Mouse (Mus musculus) bone marrow, adult 2 months (tissue): ENCODE results near the gene AL607142.1.

Experiments
- CTCF ChIP-seq: fragments of 200-500 bp; IDR thresholded peaks from 2 replicates; pipeline ENCODE4 v1.5.1; 2011; ENCODE audit warnings: low read length, control low read depth; ENCODE audit not compliant: control insufficient read depth, insufficient read depth
- POLR2A ChIP-seq: fragments of 200-500 bp; IDR thresholded peaks from 2 replicates; pipeline ENCODE4 v1.6.1; 2011; ENCODE audit warnings: low read depth, mild to moderate bottlenecking, control low read depth, low read length, borderline replicate concordance; ENCODE audit not compliant: control insufficient read depth

GRCm38 (mm10) chr4:120116312-120116711 is 51.5 kb downstream of the AL607142.1 start:
- TF ChIP-seq CTCF: no peak
- TF ChIP-seq POLR2A: no peak
